Mouse (Mus musculus): ENCODE data around the gene Mff. TPM values are rescaled to one million over a fixed set of nuclear protein-coding genes. Genes with fewer than 3 reads are reported as not detected.

Gene Mff
- polyA plus RNA-seq, 1 experiment from 2014 or later = 136 TPM

- no peak for TF ChIP-seq CTCF (IDR thresholded peaks at IDR 0.05; ENCODE audit: low read depth)
- peak; percentile 95 for ATAC-seq
- peak overlapping the region; percentile 78 for H3K4me2 ChIP-seq (replicated peaks; ENCODE audit: low read depth)
- H3K4me3 ChIP-seq (ENCODE audit: low read depth, low read length) = peak overlapping the region; percentile 71
- WGBS = 2% methylated on average over 37 of the region's 37 CpGs
- H3K9ac ChIP-seq (ENCODE audit: low read depth, low read length) = peak overlapping the region; percentile 79
- H3K27ac ChIP-seq (ENCODE audit: low read depth, low read length) = peak overlapping the region; percentile 54
- H3K9me3 ChIP-seq (ENCODE audit: control insufficient read depth) = no peaks in the 10 kb centered on the region
- H3K27me3 ChIP-seq (replicated peaks; ENCODE audit: control insufficient read depth, insufficient read depth, low read length) = no peaks in the 10 kb centered on the region
- H3K36me3 ChIP-seq (ENCODE audit: control insufficient read depth, insufficient read depth) = peaks cover 14% of the 10 kb centered on the region
- H3K4me1 ChIP-seq (replicated peaks; ENCODE audit: control insufficient read depth, insufficient read depth, low read length) = peaks cover 9% of the 10 kb centered on the region; the same call in 1 of the 2 replicates
Measured at GRCm38 (mm10) chr1:82725026-82725874, 560 bp downstream of the Mff start.

- no peak for TF ChIP-seq CTCF (IDR thresholded peaks at IDR 0.05; ENCODE audit: low read depth)
- H3K4me2 ChIP-seq (replicated peaks; ENCODE audit: low read depth) = peak overlapping the region; percentile 78
- no peaks in the 10 kb centered on the region for H3K27me3 ChIP-seq (replicated peaks; ENCODE audit: control insufficient read depth, insufficient read depth, low read length)
- H3K4me3 ChIP-seq (ENCODE audit: low read depth, low read length) = peak overlapping the region; percentile 71
- H3K36me3 ChIP-seq (ENCODE audit: control insufficient read depth, insufficient read depth) = peaks cover 19% of the 10 kb centered on the region
- no peaks in the 10 kb centered on the region for H3K9me3 ChIP-seq (ENCODE audit: control insufficient read depth)
- H3K27ac ChIP-seq (ENCODE audit: low read depth, low read length) = no peak overlapping the region
- peak overlapping the region; percentile 79 for H3K9ac ChIP-seq (ENCODE audit: low read depth, low read length)
- ATAC-seq = no peak
- WGBS = 47% methylated on average over 4 of the region's 4 CpGs
- H3K4me1 ChIP-seq (replicated peaks; ENCODE audit: control insufficient read depth, insufficient read depth, low read length) = peaks cover 9% of the 10 kb centered on the region; the same call in 1 of the 2 replicates
Measured at GRCm38 (mm10) chr1:82725875-82726185, 1.1 kb downstream of the Mff start.

GRCm38 (mm10) chr1:82726482-82726881 is 1.8 kb downstream of the Mff start:
- no peak for TF ChIP-seq CTCF (IDR thresholded peaks at IDR 0.05; ENCODE audit: low read depth)
- H3K27ac ChIP-seq (ENCODE audit: low read depth, low read length) = no peak overlapping the region
- peaks cover 9% of the 10 kb centered on the region; the same call in 1 of the 2 replicates for H3K4me1 ChIP-seq (replicated peaks; ENCODE audit: control insufficient read depth, insufficient read depth, low read length)
- 84% methylated on average over 5 of the region's 5 CpGs for WGBS
- H3K9me3 ChIP-seq (ENCODE audit: control insufficient read depth) = no peaks in the 10 kb centered on the region
- H3K4me3 ChIP-seq (ENCODE audit: low read depth, low read length) = no peak overlapping the region
- peaks cover 25% of the 10 kb centered on the region for H3K36me3 ChIP-seq (ENCODE audit: control insufficient read depth, insufficient read depth)
- ATAC-seq = no peak
- H3K4me2 ChIP-seq (replicated peaks; ENCODE audit: low read depth) = no peak overlapping the region
- H3K27me3 ChIP-seq (replicated peaks; ENCODE audit: control insufficient read depth, insufficient read depth, low read length) = no peaks in the 10 kb centered on the region
- H3K9ac ChIP-seq (ENCODE audit: low read depth, low read length) = no peak overlapping the region

- 95% methylated on average over 1 of the region's 1 CpGs for WGBS
- no peak for ATAC-seq
- no peaks in the 10 kb centered on the region for H3K9me3 ChIP-seq (ENCODE audit: control insufficient read depth)
- H3K36me3 ChIP-seq (ENCODE audit: control insufficient read depth, insufficient read depth) = peaks cover 58% of the 10 kb centered on the region
- no peak for TF ChIP-seq CTCF (IDR thresholded peaks at IDR 0.05; ENCODE audit: low read depth)
- no peak overlapping the region for H3K27ac ChIP-seq (ENCODE audit: low read depth, low read length)
- no peak overlapping the region for H3K9ac ChIP-seq (ENCODE audit: low read depth, low read length)
- H3K4me3 ChIP-seq (ENCODE audit: low read depth, low read length) = no peak overlapping the region
- H3K4me2 ChIP-seq (replicated peaks; ENCODE audit: low read depth) = no peak overlapping the region
- no peaks in the 10 kb centered on the region for H3K4me1 ChIP-seq (replicated peaks; ENCODE audit: control insufficient read depth, insufficient read depth, low read length)
- H3K27me3 ChIP-seq (replicated peaks; ENCODE audit: control insufficient read depth, insufficient read depth, low read length) = no peaks in the 10 kb centered on the region
Measured at GRCm38 (mm10) chr1:82733357-82733756, 8.7 kb downstream of the Mff start.

- Histone ChIP-seq H3K9me3 (ENCODE audit: control insufficient read depth) (no peaks in the 10 kb centered on the region), H3K36me3 (ENCODE audit: control insufficient read depth, insufficient read depth) (peaks cover 33% of the 10 kb centered on the region), H3K27ac (ENCODE audit: low read depth, low read length) (no peak overlapping the region), H3K4me3 (ENCODE audit: low read depth, low read length) (no peak overlapping the region), H3K27me3 (replicated peaks; ENCODE audit: control insufficient read depth, insufficient read depth, low read length) (no peaks in the 10 kb centered on the region), H3K4me2 (replicated peaks; ENCODE audit: low read depth) (no peak overlapping the region), H3K4me1 (replicated peaks; ENCODE audit: control insufficient read depth, insufficient read depth, low read length) (no peaks in the 10 kb centered on the region), H3K9ac (ENCODE audit: low read depth, low read length) (no peak overlapping the region)
- no peak for ATAC-seq
- 60% methylated on average over 1 of the region's 1 CpGs for WGBS
- no peak for TF ChIP-seq CTCF (IDR thresholded peaks at IDR 0.05; ENCODE audit: low read depth)
Measured at GRCm38 (mm10) chr1:82738066-82738465, 13.4 kb downstream of the Mff start.

- Histone ChIP-seq H3K9ac (ENCODE audit: low read depth, low read length) (no peak overlapping the region), H3K4me3 (ENCODE audit: low read depth, low read length) (no peak overlapping the region), H3K4me1 (replicated peaks; ENCODE audit: control insufficient read depth, insufficient read depth, low read length) (no peaks in the 10 kb centered on the region), H3K27ac (ENCODE audit: low read depth, low read length) (no peak overlapping the region), H3K36me3 (ENCODE audit: control insufficient read depth, insufficient read depth) (peaks cover 20% of the 10 kb centered on the region), H3K4me2 (replicated peaks; ENCODE audit: low read depth) (no peak overlapping the region), H3K9me3 (ENCODE audit: control insufficient read depth) (no peaks in the 10 kb centered on the region), H3K27me3 (replicated peaks; ENCODE audit: control insufficient read depth, insufficient read depth, low read length) (no peaks in the 10 kb centered on the region)
- ATAC-seq = no peak
- TF ChIP-seq CTCF (IDR thresholded peaks at IDR 0.05; ENCODE audit: low read depth) = no peak
- WGBS = 82% methylated on average over 7 of the region's 7 CpGs
Measured at GRCm38 (mm10) chr1:82741539-82741938, 16.8 kb downstream of the Mff start.
